Mouse (Mus musculus) lung, postnatal 25 days (tissue): ENCODE results near the gene Dusp23.

Experiments
- DNase-seq: peaks from one replicate; pipeline ENCODE4 v3.0.0; 2022; ENCODE audit warnings: low spot score

Dusp23 gene

DNA sequence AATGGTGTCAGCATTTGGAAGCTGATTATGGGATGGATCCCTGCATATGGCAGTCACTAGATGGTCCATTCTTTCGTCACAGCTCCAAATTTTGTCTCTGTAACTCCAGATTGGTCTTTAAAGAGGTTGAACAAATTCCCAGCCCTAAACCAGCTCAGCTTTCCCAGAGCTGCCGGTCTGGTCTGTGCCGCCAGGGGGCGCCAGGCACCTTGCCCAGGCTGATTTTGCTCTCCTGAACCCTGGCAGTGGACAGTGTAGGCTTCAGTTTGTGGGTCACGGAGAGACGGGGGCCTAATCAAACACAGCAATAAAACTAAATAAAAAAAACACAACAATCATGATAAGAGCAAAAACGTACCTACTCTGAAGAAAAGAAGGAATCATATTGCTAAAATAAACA is 13.5 kb downstream of the Dusp23 start:
- DNase-seq: peak; percentile 68

DNA sequence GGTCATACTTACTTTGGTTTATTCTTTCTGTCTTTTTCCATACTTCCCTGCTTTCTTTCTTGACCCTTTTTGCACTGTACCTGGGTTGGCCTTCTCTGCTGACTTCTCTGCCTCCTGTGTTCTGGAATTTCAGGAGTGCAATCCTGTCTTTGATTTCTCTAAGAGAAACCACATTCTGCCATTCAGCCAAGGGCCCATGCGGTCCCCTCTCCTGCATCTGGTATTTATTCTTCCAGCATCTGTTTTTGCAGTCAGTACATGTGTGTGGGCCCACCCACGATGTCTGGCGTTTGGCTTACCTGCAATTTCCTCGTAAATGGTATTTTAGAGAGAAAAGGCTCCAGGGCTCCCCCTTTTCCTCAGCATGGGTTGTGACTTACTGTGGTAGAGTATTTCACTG is 14.6 kb downstream of the Dusp23 start:
- no peak for DNase-seq

DNA sequence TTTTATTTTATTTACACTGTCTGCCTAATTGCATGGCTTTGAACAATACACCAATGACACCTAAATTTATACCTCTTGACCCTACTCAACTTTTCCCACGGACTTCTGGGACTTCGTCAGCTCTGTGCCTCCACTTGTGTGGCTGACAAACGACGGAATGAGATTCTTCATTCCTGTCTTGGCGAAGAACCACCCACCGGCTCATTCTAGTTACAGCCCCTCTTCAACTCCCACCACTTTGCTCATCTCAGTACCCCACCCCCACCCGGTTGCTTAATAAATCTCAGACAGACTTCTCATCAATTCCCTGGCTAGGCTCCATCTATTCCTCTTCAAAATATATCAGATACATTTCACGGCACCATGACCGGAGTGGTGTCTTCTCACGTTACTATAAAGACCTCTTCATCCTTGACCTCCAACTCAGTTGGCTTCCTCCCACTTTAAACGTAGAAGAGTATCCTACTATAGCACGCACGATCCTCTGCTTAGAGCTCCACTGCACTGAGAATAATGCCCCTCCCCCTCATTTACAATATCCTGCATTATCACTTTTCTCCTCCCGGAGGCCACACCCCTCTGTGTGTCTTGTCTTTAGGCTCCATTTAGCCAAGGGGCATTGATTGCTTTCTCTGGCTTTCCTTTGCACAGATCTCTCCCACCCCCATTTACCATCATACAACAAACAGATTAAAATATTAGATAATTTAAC is 15.2 kb downstream of the Dusp23 start:
- no peak for DNase-seq

DNA sequence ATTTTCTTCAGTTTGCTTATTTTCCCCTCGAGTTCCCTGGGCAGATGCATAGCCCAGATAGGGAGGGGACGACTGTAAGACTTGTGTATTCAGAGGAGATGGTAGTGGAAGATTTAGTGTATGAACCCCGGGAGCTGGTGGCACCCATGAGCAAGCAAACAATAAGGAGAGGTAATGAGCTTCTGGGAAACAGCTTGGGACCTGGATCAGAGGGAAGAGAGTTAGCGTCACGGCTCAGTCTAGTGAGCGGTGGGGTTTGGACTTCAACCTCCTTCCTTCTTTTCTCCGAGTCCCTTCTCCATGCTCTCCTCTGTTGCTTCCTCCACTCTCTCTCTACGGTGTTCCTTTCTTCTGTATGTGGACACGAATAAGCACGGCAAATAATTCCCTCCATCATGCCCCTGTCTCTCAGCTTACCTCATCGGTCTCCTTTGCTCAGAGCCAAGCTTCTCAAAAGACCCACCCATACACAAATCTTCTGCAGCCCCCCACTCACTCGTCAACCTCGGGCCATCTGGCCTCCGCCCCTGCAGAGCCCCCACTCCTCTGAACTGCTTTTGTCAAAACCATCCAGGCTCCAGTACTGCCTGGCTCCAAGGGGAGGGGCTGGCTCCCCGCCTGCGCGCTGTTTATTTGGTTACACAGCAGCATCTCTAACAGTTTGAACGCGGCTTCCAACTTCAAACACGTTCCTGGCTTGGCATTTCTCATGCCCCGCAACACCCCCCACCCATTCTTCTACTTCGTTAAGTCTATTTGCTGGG is 16.0 kb downstream of the Dusp23 start:
- no peak for DNase-seq

DNA sequence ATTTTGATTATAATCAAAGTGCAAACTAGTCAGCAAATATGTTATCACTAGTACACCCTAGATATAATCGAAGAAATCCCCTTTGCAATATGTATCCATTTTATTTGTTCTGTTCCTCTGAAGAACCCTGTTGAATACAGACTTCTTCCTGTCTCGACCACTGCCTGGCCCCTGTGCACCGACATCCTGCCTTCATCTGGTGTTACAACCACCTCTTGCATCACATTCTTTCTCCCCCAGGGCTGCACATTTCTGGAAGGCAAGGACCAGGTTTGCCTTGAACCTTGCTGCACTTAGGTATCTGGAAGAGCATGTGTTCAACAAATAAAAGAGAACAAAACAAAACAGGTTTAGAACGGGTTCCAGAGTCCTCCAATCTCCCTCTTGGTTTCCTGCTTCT is 17.4 kb downstream of the Dusp23 start:
- DNase-seq: no peak

DNA sequence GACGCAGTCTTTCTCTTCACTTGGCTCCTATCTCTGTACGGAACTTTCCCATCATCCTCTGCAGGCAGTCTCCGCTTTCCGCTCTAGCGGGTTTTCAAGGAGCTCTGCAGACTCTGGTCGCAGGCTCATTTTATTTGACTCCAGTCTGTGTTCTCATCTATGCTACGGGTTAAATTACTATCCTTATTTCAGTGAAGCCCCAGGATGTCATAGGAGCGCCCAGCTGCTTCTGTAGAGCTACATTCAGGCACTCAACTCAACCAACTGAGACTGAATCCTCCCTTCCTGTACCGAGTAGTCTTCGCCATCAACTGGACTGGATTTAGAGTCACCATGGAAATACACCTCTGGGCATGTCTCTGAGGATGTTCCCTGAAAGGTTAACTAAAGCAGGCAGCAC is 18.1 kb downstream of the Dusp23 start:
- DNase-seq: no peak

DNA sequence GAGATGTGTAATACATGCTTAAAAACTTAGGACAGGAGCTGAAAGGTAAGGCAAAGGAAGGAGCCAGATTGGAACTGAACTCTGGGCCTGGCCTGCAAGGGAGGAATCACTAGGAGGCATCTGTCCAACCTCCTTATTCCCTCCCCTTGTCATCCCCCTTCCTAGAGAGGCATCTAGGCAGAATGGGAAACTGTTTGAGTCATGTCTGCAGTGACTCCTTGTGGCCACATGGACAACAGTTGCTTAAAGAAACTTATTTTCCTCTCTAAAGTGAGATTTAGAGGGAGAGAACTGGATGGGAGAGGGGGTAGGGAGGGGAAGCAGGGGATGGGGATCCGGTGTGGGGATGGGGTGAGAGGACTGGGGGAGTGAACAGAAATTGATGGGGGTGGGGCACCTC is 20.0 kb downstream of the Dusp23 start:
- DNase-seq: no peak

DNA sequence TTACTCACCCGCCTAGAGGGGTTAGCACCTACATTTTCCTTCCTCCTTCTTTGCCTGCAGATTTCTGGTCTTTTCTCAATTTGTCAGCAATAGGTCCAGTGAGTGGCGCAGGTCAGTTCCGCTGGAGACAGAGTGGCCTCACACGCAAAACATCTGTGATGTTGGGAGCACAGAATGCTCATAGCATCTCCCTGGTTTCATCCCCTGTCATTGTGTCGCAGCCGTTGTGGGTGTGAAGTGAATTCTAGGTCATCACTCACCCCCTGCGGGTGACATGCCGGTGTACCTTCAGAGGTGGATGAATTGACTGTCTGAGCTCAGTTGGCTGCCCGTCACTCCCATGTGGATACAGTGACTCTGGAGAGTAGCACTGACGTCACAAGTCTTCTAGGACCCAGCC is 21.5 kb downstream of the Dusp23 start:
- no peak for DNase-seq

DNA sequence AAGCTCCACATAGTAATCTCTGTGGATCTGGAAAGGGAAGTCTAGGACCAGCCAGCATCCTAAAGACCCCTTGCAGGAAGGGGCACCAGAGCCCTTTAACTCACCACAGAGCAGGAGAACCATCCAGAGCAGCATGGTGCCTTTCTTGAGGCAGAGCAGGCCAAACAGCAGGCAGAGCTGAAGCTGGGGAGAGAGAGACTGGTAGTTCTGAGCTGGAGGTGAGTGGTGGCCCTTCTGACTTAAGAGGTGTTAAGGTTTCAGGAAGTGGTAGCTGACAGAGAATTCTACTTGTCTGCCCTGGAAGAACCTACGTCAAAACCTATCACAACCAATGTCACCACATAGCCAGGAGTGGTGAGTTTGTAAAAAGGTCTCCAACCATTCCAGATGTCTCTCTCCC is 30.4 kb downstream of the Dusp23 start, which contains the start of gene Fcrl6:
Fcrl6 (minus strand) TSS at position 226 of the 400 bp plus-strand sequence.
- no peak for DNase-seq

DNA sequence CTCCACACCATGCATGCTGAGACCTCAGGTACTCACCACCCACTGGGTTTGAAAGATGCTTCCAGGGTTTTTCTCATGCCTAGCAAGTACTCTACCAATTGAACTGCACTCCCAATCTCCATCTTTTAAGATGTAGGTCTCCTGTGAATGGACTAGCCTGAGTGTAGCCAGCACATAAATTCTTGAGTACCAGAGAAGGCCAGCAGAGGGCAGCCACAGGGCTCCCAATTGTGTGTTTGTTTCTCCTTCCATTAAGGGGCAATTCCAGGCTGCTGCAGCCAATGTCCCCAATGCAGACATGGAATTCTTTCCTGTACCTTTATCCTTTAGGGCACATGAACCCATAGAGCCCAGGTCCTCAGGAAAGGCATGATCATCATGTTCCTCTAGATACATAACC is 38.3 kb downstream of the Dusp23 start:
- peak; percentile 23 for DNase-seq

DNA sequence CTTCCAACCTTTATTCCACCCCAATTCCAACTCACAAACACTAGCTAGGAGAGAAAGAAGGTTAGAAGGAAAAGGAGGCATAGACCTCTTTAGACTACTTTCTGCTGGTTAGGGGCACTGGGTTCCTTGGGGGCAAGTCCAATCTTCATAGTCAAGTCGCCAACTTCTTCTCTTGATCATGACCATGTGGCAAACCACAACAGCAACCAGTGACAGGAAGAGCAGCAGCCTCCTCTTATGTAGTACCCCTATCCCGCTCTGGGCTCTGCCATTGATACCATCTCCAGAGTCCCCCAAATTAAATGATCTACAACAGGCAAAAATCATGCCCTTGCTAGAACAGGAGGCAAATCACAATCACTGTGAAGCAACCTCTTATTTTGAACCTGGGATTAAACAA is 38.8 kb downstream of the Dusp23 start:
- no peak for DNase-seq

DNA sequence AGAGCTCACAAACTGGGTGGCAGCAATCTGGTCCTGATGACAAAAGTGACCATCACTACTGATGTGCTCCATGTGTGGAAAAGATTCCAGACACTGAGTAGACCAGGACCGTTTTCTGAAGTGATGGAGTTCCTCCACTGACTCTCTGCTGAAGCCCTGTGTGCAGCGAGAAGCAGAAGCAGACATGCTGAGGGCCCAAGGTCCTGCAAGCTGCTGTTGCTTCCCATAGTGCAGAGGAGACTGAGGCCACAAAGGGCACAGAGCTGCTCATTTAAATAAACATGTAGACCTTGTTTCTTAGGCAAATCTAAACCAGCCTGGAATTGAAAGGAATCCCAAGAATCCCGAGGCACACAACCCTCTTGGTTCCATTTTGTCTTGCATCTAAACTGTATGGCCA is 39.4 kb downstream of the Dusp23 start:
- DNase-seq: no peak

DNA sequence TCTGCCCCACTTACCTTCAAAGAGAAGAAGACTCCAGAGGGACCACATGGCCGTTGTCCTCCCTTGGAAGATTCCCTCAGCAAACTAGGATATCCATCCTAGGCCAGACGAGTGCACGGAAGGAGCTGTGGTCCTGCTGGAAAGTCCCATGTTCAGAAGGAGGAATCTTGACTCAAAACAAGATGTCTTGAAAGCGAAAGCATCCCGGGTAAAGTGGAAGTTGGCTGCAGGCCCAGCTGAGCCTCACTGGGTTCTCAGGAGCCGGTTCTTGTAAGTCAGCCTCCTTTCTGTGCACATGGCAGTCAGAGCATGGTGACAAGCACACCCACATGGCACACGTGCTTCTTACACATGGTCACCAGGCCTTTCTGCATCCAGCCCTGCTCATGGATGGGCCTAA is 42.4 kb downstream of the Dusp23 start, which contains the start of gene Slamf8:
Slamf8 (minus strand) TSS at position 184 of the 400 bp plus-strand sequence.
- DNase-seq: peak; percentile 3

DNA sequence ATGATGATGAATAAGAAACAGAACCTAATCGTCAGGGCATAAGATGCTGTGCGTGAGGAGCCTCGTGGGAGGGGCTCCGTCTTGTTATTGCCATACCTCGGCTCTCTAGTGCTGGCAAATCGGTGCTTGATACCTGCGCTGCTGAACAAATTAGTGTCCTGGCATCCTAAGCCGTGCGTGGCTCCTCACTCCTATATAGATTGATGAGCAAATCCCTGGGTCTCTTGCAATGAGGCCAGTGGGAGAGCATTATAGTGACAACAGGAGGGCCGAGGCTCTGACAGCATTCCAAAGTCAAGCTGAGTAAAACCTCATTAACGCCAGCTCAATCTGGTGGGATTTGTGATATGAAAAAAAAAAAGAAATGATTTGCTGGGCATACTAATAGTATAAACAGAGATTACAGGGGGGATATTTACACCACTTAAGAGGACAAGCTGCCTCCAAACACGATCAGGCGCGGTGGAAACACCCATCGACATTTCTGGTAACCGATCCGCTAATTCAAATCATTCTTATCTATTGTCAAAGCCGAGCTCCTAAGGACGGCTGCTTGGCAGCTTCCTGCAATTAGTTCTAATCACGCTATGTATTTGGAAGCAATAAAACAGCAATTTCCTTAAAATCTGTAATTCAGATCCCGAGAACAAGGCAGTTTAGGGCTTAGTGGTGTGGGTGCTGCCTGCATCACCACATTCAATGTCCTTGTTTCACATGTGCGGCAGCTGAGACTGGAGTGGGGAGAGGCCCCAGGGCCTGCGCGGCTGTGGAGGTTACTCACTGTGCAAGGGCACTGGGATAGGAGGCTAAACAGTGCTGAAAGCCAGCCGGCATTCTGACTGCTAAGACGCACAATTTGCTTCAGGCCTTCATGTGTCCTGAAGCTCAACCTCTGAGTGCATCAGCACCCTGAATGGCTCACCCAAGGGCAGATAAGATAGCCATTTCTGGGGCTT is 46.9 kb downstream of the Dusp23 start:
- DNase-seq: no peak

DNA sequence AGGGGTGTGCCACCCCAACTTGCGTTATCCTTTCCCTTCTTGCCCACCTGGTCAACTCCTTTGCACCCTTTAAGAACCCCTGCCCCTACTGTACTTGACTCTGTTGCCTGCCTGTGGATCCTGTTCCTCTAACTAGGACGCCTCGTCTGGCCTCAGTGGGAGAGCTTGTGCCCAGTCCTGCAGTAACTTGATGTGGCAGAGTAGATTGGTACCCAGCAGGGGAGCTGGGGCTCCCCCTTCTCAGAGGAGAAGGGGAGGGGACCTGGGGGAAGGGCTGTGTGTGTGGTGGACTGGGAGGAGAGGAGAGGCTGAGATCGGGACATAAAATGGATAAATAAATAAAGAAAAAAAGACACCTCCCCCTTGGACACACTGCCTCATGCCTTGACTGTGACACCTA is 47.7 kb downstream of the Dusp23 start:
- no peak for DNase-seq

DNA sequence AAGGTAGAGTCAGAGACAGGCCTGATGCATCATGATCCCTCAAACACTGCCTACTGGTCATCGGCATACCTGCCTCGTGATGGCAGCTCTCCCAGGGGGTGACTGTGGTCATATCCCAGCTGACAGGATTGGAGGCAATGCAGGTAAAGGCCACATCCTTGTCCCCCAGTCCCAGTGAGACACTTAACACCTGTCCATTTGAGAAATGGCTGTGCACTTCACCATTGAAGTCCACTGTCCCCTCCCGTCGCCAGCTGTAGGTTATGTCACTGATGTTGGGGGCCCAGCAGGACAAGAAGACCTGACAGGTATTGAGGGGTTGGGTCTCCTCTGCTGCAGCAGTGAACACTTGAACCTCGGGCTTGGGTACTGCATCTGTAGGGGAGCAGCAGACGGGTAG is 48.5 kb downstream of the Dusp23 start:
- no peak for DNase-seq

DNA sequence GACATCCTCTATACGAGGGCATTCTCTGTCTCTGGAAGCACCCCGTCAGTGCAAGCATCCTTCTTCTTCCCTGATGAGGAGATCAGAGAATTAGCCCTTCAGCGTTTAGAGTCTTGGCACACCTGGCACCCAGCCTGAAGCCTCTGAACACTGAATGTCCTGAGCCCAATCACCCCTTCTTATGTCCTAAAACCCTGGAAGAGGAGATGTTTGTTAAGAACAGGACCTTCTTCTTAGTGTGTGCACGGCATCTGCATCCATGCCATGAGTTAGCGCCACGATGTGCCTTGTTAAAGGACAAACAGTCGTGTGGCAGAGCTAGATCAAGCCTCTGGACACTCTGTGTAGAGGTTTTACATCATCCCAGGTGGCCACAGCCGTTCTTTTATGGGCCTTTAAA is 50.3 kb downstream of the Dusp23 start:
- no peak for DNase-seq
